Mouse (Mus musculus): Measurements from ENCODE around the gene Arl5b.

Arl5b gene

DNA sequence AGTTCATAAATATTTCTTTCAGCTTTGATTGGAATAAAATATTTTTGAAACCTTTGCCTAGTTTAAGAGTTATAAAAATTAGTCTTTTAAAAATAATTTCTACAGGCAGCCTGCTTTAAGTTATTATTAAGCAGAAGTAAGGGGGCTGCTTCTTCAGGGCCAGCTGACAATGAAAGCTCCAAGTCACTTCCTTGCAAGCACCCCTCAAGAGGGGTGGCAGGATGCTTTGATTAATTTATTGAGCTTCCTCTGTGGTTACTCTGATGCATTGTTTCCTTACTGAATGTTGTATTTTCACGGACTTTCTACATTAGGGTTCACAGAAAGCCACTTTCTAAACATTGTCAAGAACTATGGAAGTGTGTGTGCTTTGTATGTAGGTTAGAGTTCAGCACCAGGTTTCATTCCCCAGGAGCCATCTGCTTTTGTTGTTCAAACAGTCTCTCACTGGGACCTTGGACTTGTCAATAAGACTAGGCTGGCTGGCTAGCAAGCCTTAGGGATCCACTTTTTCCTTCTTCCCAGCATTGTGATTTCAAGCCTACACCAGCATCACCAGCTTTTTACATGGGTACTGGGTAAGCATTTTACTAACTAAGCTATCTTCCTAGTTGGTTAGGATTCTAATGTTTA lies 62.7 kb downstream of the Arl5b start:
- in situ Hi-C loops (cut with MboI, MseI), result no loop called here

DNA sequence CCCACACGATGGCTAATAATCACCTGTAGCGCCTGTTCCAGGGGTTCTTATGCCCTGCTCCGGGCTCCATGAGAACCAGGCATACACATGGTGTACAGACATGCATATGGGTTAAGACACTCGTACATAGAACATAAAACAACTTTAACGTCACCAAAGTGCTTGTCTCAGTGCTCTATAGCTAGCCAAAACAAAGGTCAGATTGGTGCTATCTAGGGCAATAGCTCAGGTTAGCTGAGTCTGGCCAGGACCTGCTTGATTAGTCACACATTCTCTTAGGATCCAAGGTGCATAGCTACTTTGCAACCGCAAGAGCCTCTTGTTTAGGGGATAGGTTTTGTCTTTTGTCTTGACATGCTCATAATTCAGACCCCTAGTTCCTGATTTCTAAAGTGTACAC lies 63.5 kb downstream of the Arl5b start:
- in situ Hi-C loops (cut with MboI, MseI), result no loop called here

DNA sequence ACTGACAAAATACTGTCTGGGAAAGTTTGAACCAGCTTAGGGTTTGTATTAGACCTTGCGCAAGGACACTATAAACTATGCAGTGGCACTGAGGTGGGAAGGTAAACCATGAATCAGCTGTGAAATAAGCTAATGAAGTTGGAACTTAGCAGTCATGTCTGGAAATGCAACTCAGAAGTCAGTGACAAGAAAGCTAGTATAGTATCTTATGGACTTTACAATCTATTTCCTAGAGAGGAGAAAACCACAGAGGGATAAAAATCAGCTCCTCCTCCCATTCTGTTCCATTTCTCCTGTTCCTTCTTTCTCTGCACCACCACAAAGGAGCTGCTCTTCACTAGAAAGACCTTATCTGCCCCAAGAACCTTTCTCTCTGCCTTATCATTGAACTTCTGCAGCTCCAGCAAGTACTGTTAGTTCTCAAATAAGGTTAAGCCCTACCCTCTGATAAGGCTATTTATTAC lies 72.1 kb downstream of the Arl5b start:
- in situ Hi-C loops (cut with MboI, MseI), result no loop called here
